Mouse (Mus musculus): Measurements from ENCODE around the gene Pkn1. TPM values are rescaled to one million over a fixed set of nuclear protein-coding genes. Genes with fewer than 3 reads are reported as not detected.

The Pkn1 gene
- total RNA-seq, 2 experiments from 2014 or later, result 60.5 to 61.1 TPM

- intact Hi-C loops (cut with DNase I), result loop anchor here (5.0 to 10.0 kb wide), 3 partner anchors 36 to 121 kb away; partner anchors contain the start of gene Pkn1
- peak in 1 of 2 experiments; percentile 31 for DNase-seq
These were observed 37.8 kb downstream of the Pkn1 start for GRCm38 (mm10) chr8:83660995-83661680.

- intact Hi-C loops (cut with DNase I), result loop anchor here (5.0 to 10.0 kb wide), 3 partner anchors 37 to 122 kb away; partner anchors contain the start of gene Pkn1
- DNase-seq, result no peak
These were observed 38.4 kb downstream of the Pkn1 start for GRCm38 (mm10) chr8:83660545-83660944.

DNA sequence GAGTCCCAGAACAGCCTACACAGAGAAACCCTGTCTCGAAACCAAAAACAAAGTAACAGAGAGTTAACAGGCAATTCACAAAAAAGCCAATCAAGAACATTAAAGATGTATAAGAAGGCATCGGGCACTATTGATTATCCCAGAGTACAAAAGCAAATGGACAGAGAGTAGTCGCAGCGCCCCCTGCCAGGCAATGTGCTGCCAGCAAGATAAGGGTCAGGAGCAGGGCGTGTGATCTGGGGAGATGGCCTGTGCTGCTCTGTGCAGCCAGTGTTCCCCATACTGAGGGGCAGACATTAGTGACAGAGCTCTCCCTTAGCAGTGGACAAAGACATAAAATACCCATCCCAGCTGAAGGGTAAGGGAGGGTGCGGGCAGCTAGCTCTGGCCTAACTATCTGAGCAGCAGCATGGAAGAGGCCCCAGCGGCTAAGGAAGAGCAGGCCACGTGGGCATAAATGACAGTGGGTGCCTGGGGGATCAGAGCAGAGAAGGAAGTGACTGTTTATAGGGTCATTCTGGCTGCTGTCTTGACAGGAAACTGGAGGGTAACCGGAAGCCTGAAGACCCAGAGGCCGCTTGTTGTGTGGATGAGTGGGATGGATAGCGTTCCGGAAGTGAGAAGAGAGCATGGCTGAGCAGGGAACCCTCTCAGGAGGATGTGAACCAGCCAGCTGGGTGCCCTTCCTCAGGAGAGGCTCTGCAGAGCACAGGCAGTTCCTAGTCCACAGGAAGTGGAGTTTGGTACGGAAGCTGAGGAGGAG lies 42.3 kb downstream of the Pkn1 start:
- DNase-seq, result no peak
- intact Hi-C loops (cut with DNase I), result no loop called here

DNA sequence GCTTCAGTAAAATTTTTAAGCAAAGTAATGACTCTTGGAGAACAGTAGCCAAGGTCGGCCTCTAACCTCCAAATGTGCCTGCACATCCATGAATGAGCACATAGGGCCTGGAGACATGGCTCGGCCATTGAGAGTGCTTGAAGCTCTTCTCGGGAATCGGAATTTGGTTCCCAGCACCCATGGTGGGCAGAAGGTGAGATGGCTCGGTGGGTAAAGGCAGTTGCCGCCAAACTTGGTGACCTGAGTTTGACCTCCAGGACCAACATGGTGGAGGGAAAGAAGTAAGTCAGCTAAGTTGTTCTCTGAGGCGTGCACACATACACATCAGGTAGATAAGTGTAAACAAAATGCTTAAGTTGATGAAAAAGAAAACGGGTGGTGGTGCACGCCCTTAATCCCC lies 42.9 kb downstream of the Pkn1 start:
- intact Hi-C loops (cut with DNase I), result no loop called here
- no peak for DNase-seq

GRCm38 (mm10) chr8:83654725-83655124 lies 44.3 kb downstream of the Pkn1 start:
- intact Hi-C loops (cut with DNase I), result no loop called here
- no peak for DNase-seq

- no peak for DNase-seq
- intact Hi-C loops (cut with DNase I), result no loop called here
These were observed 45.3 kb downstream of the Pkn1 start for GRCm38 (mm10) chr8:83653662-83654017.

GRCm38 (mm10) chr8:83652744-83653661 lies 46.0 kb downstream of the Pkn1 start:
- intact Hi-C loops (cut with DNase I), result no loop called here
- DNase-seq, result peak in 1 of 2 experiments; percentile 35

GRCm38 (mm10) chr8:83652030-83652743 lies 46.8 kb downstream of the Pkn1 start, which contains the start of gene Gipc1:
TSS of gene Gipc1 (plus strand) at chr8:83652677.
- intact Hi-C loops (cut with DNase I), result no loop called here
- peak; percentile 95 for DNase-seq

GRCm38 (mm10) chr8:83649699-83650098 lies 49.3 kb downstream of the Pkn1 start:
- intact Hi-C loops (cut with DNase I), result loop anchor here (2.0 kb wide), 1 partner anchor 41 kb away; the partner anchor contains the start of gene Dnajb1
- DNase-seq, result no peak

- intact Hi-C loops (cut with DNase I), result no loop called here
- DNase-seq, result no peak
These were observed 50.9 kb downstream of the Pkn1 start for GRCm38 (mm10) chr8:83648031-83648430.

- no peak for DNase-seq
- intact Hi-C loops (cut with DNase I), result no loop called here
These were observed 51.5 kb downstream of the Pkn1 start for GRCm38 (mm10) chr8:83647511-83647910.

DNA sequence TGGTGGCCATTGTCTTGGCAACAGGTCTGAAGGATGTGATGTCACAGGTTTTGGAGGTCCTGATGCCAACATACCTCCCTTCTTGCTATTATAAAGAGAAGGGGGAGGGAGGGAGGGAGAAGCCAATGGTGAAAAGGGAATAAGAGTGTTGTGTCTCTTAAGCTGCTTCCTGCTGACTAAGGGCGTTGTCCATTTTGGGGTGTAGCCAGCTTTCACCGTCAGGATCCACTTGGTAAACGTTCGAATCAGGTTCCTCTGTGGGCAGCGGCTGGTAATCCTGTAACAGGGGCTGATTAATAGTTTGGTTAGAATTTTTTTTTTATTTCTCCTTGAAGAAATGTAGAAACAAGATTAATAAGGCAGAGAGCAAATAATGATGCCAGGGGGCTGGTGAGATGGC lies 59.3 kb downstream of the Pkn1 start:
- DNase-seq, result no peak
- intact Hi-C loops (cut with DNase I), result no loop called here

DNA sequence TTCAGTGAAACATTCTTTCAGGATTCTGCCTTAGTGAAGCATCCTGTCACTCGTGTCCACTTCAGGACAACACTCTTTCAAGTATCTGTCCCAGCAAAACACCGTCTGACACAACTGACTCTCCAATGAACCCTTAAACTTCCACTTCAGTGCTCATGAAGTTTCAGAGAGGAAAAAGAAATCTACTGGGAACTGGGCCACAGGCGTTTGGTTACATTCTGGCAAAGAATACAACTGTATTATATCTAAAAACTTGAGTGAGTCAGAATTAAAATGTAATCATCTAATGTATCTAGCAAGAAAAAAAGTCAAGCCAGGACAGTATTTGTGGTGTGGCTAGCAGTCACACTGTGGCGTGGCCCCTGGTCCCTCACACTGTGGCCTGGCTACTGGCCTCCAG lies 60.1 kb downstream of the Pkn1 start:
- no peak for DNase-seq
- intact Hi-C loops (cut with DNase I), result no loop called here

DNA sequence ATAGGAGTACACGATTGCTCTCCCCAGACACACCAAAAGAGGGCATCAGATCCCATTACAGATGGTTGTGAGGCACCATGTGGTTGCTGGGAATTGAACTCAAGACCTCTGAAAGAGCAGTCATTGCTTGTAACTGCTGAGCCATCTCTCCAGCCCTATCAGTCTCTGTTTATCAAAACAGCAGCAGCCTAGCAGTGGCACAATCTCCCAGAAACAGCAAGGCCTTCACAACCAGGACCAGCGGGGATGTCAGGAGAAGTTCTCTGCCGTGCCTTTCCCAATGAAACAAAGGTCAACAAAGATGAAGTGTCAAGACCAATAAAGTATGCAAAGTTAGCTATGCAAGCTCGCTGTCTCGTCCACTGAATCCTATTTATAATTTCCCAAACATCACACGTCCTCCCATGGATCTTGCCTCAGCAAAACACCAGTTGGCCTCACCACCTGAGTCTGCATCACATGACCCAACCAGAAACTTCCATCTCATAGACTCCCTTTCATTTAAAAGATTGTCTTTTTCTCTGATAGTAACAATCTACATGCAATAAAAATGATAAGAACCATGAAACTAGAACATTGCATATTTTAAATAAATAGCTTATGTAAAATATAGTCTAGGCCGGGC lies 66.8 kb downstream of the Pkn1 start:
- DNase-seq, result no peak
- intact Hi-C loops (cut with DNase I), result no loop called here

- intact Hi-C loops (cut with DNase I), result no loop called here
- no peak for DNase-seq
These were observed 73.2 kb downstream of the Pkn1 start for GRCm38 (mm10) chr8:83625676-83626299.

DNA sequence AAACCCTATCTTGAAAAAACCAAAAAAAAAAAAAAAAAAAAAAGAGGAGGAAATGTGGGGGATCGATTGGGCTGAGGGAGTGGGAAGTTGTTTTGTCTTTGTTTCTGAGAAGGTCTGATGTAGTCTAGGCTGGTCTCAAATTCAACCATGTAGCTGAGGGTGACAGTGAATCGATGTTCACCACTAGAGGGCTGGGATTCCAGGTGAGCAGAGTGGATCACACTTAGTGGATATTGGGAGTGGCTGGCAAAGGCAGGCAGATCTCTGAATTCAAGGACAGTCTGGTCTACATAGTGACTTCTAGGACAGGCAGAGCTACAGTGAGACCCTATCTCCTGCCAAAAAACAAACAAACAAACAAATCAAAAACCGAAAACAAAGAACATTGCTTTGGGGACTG lies 74.2 kb downstream of the Pkn1 start:
- peak; percentile 22 to 49 for DNase-seq
- intact Hi-C loops (cut with DNase I), result loop anchor here (5.0 kb wide), 1 partner anchor 52 kb away; no protein-coding TSS in a partner anchor

GRCm38 (mm10) chr8:83623549-83623948 lies 75.4 kb downstream of the Pkn1 start:
- intact Hi-C loops (cut with DNase I), result loop anchor here (5.0 kb wide), 1 partner anchor 51 kb away; no protein-coding TSS in a partner anchor

GRCm38 (mm10) chr8:83622389-83622989 lies 76.5 kb downstream of the Pkn1 start:
- intact Hi-C loops (cut with DNase I), result loop anchor here (5.0 kb wide), 1 partner anchor 50 kb away; no protein-coding TSS in a partner anchor
- peak; percentile 87 to 90 for DNase-seq

More at GRCm38 (mm10) chr8:83623549-83623948, 75.4 kb downstream of the Pkn1 start:
- no peak for DNase-seq
